Mouse (Mus musculus) spleen, adult 2 months (tissue): ENCODE measurements around the gene Gm11114. TPM values are rescaled to one million over a fixed set of nuclear protein-coding genes. Genes with fewer than 3 reads are reported as not detected.

Experiments used
- DNase-seq, 2 experiments: peaks; one replicate each; pipeline versions ENCODE4 v3.0.0 to v3.0.0-alpha.2; 2012 to 2021; ENCODE audit warnings: low spot score in 2 of 2, low read depth in 1 of 2
- H3K27ac ChIP-seq: fragments of 200-500 bp; 2 replicates; pipeline ENCODE4 v1.5.1; 2012; ENCODE audit warnings: low read length, inconsistent platforms; ENCODE audit not compliant: insufficient read depth
- H3K27me3 ChIP-seq: fragments of 200-500 bp; 2 replicates; pipeline ENCODE4 v1.6.1; 2012; ENCODE audit warnings: mild to moderate bottlenecking, moderate library complexity, low read length, inconsistent platforms; ENCODE audit not compliant: control insufficient read depth, insufficient read depth
- H3K36me3 ChIP-seq: fragments of 200-500 bp; 2 replicates; pipeline ENCODE4 v1.6.1; 2012; ENCODE audit warnings: mild to moderate bottlenecking, low read length, inconsistent platforms; ENCODE audit not compliant: control insufficient read depth, insufficient read depth
- H3K4me1 ChIP-seq: fragments of 200-500 bp; 2 replicates; pipeline ENCODE4 v1.6.1; 2011; ENCODE audit warnings: inconsistent platforms; ENCODE audit not compliant: control insufficient read depth, insufficient read depth, insufficient read length
- H3K4me3 ChIP-seq: fragments of 200-500 bp; 2 replicates; pipeline ENCODE4 v1.5.1; 2011; ENCODE audit warnings: mild to moderate bottlenecking, inconsistent platforms; ENCODE audit not compliant: insufficient read depth, insufficient read length; ENCODE audit errors: extremely low read depth
- CTCF ChIP-seq: fragments of 200-500 bp; IDR thresholded peaks from 2 replicates; pipeline ENCODE4 v1.5.1; 2011; ENCODE audit warnings: mild to moderate bottlenecking, inconsistent platforms; ENCODE audit not compliant: insufficient read depth, insufficient read length, insufficient replicate concordance; ENCODE audit errors: extremely low read depth
- POLR2A ChIP-seq: fragments of 200-500 bp; IDR thresholded peaks from 2 replicates; pipeline ENCODE4 v1.6.1; 2011; ENCODE audit warnings: low read depth, low read length, inconsistent platforms
- WGBS: fragments of 180-500 bp; shearing (Covaris S2); methylation state at CpG from one replicate; pipeline ENCODE4 v1.1.7; 2018; 5-methylcytosine and 5-hydroxymethylcytosine counted together
- polyA plus RNA-seq: library from polyadenylated mRNA; depleted of rRNA; stranded (reverse); fragments of >200 nt; gene quantifications from 2 replicates; pipeline ENCODE4 v1.2.3, GENCODE M21; 2012; rRNA removed

The Gm11114 gene
- polyA plus RNA-seq: not detected in 2 replicates

DNA sequence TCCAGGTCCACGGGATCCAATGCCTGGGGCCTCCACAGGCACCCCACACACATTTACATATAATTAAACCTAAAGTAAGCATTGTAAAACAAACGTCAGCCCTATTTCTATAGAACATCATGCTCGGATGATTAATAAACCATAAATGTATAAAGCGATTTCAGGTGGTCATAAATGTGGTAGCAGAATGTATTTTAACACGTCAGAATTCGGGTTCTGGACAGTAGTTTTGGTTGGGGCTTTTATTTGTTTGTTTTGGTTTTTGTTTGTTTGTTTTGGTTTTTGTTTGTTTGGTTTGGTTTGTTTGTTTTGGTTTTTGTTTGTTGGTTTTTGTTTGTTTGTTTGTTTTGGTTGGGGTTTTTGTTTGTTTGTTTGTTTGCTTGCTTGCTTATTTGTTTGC, at the start of gene Gm11114:
Gene Gm11114, plus strand, starts transcription at position 301 of the 400 bp plus-strand sequence.
- H3K4me1 ChIP-seq: no peaks in the 10 kb centered on the region

GRCm38 (mm10) chr9:85266847-85267246, 45.7 kb upstream of the Gm11114 start:
- 90% methylated on average over 5 of the region's 5 CpGs for WGBS
- no peak for TF ChIP-seq POLR2A
- no peak for TF ChIP-seq CTCF
- Histone ChIP-seq H3K4me3 (no peak overlapping the region), H3K36me3 (no peaks in the 10 kb centered on the region), H3K27me3 (no peaks in the 10 kb centered on the region), H3K4me1 (no peaks in the 10 kb centered on the region), H3K27ac (no peak overlapping the region)
- DNase-seq: no peak

More for the DNA sequence above, at the start of gene Gm11114:
- no peak for DNase-seq
- TF ChIP-seq POLR2A (no peak), CTCF (no peak)
- H3K36me3 ChIP-seq: no peaks in the 10 kb centered on the region
- H3K27ac ChIP-seq: no peak within 1 kb of the TSS
- no peaks in the 10 kb centered on the region for H3K27me3 ChIP-seq
- H3K4me3 ChIP-seq: no peak within 1 kb of the TSS
- 91% methylated on average over 6 of the region's 6 CpGs for WGBS

- no peak for DNase-seq
- WGBS: 86% methylated on average over 2 of the region's 2 CpGs
- Histone ChIP-seq H3K27ac (no peak overlapping the region), H3K27me3 (no peaks in the 10 kb centered on the region), H3K4me3 (no peak overlapping the region), H3K36me3 (no peaks in the 10 kb centered on the region), H3K4me1 (no peaks in the 10 kb centered on the region)
- TF ChIP-seq CTCF (no peak), POLR2A (no peak)
Observed at GRCm38 (mm10) chr9:85274114-85274513, 38.5 kb upstream of the Gm11114 start.

- Histone ChIP-seq H3K4me3 (no peak overlapping the region), H3K27me3 (no peaks in the 10 kb centered on the region), H3K4me1 (no peaks in the 10 kb centered on the region), H3K36me3 (no peaks in the 10 kb centered on the region), H3K27ac (no peak overlapping the region)
- TF ChIP-seq CTCF: no peak
- TF ChIP-seq POLR2A: no peak
- DNase-seq: no peak
- 88% methylated on average over 4 of the region's 4 CpGs for WGBS
Observed at GRCm38 (mm10) chr9:85302849-85303248, 9.7 kb upstream of the Gm11114 start.

DNA sequence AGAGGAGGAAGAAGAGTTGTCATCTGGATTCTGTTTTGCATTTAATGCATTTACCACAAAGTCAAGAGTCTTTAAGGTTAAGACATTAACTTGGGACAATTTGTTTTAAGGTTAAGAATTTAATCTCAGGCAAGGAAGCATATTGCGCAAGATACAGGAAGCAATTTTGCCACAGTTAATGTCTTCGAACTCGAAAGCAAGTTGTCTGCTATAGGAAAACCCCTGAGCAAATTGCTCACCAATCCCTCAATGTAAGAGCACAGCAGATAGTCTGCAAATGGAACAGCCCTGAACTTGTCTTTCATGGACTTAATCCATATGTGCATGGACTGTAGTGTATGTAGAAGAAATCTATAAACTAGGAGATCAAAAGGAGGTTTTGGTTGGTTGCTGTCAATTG, 9.2 kb upstream of the Gm11114 start:
- H3K27me3 ChIP-seq: no peaks in the 10 kb centered on the region
- 40% methylated on average over 3 of the region's 3 CpGs for WGBS
- H3K4me1 ChIP-seq: no peaks in the 10 kb centered on the region
- H3K36me3 ChIP-seq: no peaks in the 10 kb centered on the region
- TF ChIP-seq CTCF (no peak), POLR2A (no peak)
- DNase-seq: no peak
- no peak overlapping the region for H3K27ac ChIP-seq
- H3K4me3 ChIP-seq: no peak overlapping the region

DNA sequence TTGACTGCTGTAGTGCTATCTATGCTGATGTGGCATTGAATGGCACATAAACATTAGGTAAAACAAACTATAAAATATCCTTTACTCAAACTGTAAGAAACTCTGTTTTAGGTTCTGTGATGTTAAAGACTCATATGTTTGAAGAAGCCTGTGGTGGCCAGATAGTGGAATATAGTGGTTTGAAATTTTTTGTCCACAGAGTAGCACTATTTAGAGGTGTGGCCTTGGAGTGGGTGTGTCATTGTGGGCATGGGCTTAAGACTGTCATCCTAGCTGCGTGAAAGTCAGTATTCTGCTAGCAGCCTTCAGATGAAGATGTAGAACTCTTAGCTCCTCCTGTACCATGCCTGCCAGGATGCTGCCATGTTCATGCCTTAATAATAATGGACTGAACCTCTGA, 3.5 kb downstream of the Gm11114 start:
- H3K27ac ChIP-seq: no peak overlapping the region
- no peak for TF ChIP-seq CTCF
- TF ChIP-seq POLR2A: no peak
- no peaks in the 10 kb centered on the region for H3K4me1 ChIP-seq
- no peaks in the 10 kb centered on the region for H3K36me3 ChIP-seq
- H3K27me3 ChIP-seq: no peaks in the 10 kb centered on the region
- no peak for DNase-seq
- H3K4me3 ChIP-seq: no peak overlapping the region
- 35% methylated on average over 1 of the region's 1 CpGs for WGBS

DNA sequence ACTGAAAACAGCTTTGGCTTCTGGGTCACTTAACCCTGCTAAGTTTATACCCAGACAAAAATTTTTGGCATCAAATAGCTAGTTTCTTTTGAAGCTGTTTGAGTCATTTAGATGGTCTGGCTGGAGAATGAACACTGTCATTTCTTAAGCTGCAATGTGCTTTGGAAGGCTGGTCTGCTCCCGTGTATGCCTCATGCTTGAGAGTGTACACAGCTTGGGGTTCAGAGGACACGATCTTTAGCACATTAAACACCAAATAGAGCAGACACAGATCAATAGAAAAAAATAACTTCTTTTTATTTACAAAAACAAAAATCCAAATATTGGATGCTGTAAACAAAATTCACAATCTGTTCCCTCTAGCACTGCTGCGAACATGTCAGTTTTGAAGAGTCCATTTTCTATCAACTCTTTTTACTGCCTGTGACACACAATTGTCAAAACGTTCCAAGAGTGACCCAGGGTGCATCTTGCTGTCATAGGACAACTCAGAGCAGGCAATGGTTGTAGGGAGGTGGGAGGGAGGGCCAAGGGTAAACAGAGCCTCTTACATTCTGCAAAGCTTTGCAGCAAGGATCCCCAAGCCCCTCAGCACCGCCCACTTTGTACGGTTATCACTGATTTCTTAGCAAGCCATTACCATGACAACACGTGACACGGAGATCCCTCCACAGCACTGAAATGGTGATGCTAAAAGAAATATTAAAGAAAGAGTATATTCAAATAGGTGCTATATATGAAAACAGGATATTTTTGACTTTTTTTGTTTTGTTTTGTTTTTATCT, 7.8 kb downstream of the Gm11114 start:
- DNase-seq: no peak
- Histone ChIP-seq H3K4me3 (no peak overlapping the region), H3K27ac (no peak overlapping the region)

More for the DNA sequence above, 7.8 kb downstream of the Gm11114 start:
- 87% methylated on average over 8 of the region's 8 CpGs for WGBS
- TF ChIP-seq POLR2A (no peak), CTCF (no peak)
- peaks cover 2% of the 10 kb centered on the region for H3K36me3 ChIP-seq
- H3K4me1 ChIP-seq: peaks cover 4% of the 10 kb centered on the region; the same call in 1 of the 2 replicates
- H3K27me3 ChIP-seq: no peaks in the 10 kb centered on the region
